Mouse (Mus musculus): ENCODE data around the gene Gm20388.

DNA sequence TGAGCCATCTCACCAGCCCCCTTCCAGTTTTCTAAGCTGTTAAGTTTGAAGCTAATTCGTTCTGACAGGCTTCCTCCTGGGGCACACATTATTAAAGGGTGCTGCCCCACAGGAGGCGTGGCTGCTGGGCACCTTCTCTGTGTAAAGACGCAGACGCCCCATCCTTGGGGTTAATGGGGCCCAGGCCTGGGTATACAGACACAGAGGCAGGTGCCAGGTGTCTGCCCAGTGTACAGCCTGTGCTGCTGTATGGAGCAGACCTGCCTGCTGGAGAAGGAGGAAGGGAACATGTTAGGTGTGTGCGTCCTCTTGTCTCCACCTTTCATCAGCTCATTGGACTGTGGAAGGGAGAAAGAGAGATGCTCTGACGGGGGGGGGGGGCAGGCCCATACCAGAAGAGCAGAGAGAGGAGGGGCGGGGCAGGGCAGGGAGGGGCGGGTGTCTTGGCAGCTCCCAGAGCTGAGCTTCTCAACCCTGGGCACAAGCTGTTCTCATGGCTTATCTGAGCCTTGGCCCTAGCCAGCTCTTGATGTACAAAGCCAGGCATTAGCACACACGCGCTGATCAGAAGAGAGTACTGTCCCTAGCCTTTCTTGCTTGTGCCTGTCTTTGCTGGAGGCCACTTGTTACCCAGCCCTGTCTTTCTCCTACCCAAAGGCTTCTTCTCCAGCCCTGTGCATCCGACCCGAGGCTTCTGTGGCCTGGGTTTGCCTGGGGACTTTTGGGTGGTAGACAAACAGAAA lies 1951.3 kb downstream of the Gm20388 start:
- TF ChIP-seq GATA1 (IDR thresholded peaks at IDR 0.05; ENCODE audit: low read length) (no peak), TAL1 (IDR thresholded peaks at IDR 0.05; ENCODE audit: low read length) (no peak)

Measured in erythroblast, embryonic 14.5 days (primary cell).